Mouse (Mus musculus): Measurements from ENCODE around the gene Foxo1.
A peak's percentile ranks its signal among the peaks of the same experiment; 100 is the strongest.

The Foxo1 gene

DNA sequence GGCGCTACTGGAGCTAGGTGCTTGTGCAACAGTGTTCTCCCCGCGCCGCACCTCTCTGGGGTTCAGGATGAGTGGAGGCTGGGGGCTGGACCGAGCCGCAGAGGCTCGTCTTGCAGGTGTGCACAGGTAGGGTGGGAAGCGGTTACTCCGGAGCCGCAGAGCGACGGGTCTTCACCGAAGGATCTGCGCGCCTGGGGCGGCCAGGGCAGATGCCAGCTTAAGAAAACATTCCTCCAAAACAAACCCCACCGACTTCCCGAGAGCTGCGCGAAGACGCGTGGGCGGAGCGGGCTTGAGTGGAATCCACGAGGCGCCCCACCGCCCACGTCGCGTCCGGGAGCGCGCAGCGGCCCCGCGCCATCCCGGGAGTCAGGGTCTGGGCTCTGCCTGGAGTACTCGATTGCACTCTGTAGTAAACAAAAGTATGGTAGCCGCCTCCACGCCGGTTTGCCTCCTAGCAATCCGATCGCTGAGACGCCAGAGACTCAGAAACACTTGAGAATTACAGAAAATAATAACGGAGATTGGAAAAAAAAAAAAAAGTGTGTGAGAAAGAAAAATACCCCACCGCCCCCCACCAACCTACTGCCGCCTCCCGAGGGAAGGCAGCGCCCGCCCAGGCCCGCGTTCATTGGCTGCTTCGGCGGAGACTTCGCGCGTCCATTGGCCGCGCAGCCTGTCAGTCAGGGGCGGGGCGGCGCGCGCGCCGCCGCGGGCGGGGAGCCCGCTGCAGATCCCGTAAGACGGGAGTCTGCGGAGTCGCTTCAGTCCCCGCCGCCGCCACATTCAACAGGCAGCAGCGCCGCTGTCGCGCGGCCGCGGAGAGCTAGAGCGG lies at the start of gene Foxo1:
Foxo1 (plus strand) TSS at position 685 of the 835 bp plus-strand sequence.
- DNase-seq: peak; percentile 96

DNA sequence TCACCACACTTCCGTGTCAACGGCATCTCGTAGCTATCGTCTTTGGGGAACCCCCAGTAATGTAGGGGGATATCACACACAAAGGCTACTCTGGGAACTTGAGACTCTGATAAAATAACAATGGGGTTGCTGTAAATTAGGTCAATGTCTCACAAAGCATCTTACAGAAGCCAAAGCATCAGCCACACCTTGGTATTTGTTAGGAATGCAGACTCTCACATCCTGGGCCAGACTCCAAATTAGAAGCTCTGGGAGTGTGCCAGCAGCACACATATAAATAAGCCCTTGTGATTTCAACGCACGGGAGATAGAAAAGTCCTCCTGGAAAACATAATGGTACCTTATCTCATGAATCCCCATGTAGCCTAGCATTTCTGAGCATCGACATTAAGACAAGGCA lies 49.3 kb upstream of the Foxo1 start:
- DNase-seq: peak; percentile 34

DNA sequence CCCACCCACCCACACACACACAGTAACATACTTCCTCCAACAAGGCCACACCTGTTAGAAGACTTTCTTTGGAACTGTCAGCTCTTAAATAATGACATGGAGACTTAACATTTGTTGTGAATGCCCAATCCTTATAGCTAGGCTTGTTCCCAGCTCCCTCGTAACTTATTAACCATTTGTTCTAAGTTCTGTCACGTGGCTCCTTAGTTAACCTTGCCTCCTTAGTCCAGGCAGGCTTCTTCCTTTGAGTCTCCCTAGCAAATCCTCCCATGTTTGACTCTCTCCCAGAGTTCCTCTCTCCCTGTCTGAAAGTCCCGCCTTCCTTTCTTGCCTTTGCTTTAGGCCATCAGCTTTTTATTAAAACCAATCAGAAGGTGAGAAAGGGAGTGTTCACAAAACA lies 47.1 kb upstream of the Foxo1 start:
- DNase-seq: no peak

DNA sequence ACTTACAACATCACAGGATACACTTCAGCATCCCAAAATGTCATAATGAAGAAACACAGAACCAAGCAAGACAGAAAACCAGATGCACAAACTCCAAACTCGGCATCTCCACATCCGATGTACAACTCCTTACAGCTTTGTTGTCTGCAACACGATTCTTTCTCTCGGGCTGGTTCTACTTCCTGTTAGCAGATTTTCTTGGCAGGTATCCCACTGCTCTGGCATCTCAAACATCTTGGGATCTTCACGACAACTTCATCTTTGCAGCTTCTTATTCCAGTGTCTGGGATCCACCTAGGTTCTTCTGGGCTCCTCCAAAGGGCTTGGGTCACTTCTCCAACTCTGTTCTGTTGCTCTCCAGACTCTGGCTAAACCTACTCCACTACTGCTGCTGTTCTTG lies 46.2 kb upstream of the Foxo1 start:
- DNase-seq: peak; percentile 22

DNA sequence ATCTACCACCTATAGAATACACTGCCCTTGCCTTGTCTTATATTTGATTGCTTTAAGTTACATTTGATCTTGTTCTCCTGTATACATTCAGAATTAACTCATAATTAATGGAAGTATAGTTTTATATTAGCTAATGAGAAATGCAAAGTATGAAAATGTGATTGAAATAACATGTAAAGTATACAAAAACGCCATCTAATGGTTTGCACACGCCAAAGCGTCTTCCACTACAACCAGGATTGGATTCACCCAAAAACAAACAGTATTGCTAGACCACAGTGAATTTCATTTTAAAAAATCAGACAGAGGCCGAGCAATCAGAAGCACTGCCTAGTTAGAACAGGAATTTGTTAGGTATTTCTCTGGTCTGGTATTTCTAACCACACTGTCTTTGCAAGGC lies 31.6 kb upstream of the Foxo1 start:
- DNase-seq: no peak

DNA sequence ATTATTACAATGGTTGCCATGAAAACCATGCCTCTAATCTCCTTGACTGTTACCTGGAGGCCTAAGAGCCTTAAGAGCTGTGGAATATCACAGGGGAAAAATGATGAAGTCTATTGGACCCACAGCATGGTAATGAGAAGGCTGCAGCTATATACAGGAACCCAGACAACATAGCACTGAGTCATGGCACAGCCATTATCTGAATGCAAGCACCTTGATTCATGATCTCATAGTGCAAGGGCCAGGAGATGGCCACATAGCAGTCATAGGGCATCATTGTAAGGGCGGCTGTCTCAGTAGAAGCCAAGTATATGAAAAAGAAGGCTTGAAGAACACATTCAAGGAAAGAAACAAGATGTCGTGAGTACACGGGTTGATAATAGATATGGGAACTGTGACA lies 31.0 kb upstream of the Foxo1 start:
- no peak for DNase-seq

DNA sequence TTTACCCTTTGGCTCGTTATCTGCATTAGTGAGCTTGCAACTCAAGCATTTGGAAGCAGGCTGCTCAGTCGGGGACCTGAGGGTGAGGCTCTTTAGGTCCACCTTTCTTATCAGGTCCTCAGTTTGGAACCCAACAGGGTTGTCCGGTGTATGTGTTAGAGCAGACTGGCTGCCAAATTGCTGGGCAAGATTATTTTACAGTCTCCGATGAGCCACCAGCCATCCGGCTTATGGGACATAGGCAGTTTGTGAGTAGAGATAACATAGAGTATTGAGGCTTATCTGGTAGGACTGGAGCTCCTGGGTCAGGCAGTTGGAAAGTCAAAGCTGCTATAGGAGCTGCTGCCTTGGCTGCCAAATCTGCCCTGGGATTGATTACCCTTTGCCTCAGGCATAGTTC lies 27.1 kb upstream of the Foxo1 start:
- DNase-seq: no peak

DNA sequence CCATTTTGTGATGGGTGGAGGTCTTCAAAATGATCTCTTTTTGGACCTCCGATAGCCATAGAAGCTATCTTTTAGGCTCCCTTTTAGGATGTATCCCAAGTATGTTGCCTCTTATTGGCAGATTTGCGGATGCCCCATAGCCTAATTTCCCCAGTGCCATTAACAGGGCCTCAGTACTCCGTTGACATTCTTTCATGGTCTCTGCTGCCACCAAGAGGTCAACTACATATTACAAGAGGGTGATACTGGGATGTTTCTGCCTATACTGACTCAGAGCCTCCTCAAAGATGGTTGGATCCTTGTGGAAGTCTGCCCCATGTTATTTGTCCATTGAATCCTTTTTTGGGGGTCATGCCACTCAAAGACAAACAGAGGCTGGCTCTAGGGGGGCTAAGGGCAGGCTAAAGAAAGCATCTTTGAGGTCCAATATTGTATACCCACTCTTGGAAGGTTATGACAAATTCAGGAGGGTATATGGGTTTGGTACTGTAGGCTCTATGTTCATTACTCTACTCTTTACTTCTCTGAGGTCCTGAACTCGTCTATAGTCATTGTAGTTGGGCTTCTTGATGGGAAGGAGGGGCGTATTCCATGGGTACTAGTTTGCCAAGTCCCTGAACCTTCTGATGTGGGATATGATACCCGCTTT lies 25.6 kb upstream of the Foxo1 start:
- peak; percentile 84 for DNase-seq

DNA sequence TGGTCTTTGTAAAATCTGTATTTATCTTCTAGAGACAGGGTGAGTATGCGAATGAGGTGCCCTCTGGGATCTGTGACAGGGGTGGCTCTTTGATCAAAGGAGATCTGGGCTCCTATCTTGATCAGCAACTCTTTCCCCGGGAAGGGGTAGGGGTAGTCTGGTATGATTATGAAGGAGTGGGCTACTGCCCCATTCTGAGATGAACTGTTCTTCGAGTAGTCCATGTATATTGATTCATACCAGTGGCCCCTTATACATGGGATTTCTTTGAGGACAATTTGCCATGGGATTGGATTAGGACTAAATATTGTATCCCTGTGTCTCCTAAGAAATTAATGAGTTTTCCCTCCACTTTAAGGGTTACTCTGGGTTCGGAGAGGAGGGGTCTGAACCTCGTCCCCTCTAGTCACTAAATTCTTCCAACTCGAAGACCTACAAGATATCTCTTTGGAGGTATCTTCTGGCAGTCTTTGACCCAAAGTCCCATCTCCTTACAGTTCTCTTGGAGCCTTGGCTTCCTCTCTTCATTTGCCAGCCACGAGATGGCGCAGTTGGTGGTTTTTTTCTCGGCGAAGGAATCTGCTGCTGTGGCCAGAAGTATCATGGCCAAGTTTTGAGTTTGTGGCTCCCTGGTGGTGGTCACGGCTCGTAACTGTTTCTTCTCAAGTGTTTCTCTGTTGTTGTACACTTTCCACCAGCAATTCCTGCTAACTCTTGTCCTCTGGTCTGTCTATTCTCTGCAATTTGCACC lies 24.7 kb upstream of the Foxo1 start:
- peak; percentile 62 for DNase-seq

DNA sequence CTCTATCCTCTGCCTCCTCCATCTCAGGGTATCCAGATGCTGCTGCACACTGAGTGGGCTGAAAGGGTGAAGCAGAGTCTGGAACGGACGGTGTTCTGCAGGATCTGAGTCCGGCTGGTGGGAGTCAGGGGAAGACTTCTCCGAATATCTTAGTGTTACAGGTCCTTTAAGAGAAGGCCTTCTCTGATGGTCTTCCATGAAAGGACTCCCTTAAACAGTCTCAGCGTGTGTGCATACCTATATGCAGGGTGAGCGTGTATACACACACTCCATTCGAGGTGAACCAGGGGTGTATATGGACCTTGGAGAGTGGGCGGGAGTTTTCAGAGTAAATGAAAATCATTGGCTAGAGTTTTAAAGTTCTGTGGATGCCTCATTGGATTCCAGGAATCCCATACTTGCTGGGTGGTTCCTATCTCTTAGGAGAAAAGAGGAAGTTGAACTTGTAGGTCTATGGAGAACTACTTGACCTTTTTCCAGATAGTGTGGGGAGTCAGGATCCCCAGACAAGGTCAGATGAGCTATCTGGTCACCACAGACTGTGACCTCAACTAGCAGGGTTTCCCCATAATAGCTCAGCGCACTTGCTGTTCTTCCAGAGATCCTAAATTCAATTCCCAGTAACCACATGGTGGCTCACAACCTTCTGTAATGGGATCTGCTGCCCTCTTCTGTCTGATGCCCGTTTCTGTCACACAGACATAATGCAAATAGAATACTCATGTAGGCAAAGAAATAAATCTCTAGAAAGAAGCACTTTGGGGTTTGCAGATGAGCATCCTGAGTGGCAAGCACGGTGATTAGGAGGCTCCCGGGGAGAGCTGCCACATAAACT lies 21.9 kb upstream of the Foxo1 start:
- DNase-seq: no peak

DNA sequence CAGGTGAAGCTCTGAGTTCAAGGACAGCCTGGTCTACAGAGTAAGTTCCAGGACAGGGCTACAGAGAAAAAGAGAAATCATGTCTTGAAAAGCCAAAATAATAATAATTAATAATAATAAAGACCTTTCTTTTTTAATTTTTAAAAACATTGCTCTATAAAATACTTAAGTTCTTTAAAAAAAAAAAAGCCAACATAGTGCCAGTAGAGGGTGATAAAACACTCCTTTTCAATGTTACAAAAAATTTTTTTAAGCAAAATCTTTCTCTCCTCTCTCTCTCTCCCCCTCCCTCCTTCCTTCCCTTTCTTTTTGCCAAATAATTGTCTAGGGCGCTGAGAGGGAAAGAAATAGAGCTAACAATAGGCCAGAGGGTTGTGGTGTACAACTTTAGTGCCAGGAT lies 17.0 kb upstream of the Foxo1 start:
- DNase-seq: no peak

DNA sequence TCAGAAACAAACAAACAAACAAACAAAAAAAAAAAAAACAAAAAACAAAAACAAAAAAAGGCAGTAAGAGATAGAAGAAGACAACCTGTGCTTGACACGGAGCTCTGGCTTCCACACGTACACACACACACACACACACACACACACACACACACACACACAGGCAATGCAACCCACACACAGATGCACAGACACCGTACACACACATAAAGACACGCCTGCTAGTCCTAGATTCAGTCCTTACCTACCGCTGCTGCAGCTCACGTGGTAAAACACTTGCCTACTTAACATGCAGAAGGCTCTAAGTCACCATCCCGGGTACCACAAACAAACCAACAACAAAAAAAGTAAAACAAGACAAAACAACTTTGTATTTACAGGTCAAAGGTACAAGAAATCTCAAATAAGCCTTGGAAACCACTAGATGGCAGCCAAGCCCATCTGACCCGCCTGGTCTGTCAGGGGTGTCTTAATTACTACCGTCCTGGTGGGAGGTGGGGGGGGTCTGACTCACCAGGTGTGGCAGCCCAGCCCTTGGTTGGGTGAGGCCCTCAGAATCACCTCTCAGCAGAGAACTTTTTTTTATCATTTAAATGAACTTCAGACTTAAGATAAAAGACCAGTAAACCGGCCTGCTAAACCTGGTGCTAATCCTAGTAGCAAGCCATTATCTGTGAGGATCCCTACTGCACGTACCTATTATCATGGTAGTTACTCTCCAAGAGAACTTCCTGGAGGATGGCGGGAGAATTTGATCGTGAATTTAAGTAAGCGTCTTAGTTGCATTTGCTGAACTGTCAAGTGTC lies 14.3 kb upstream of the Foxo1 start:
- DNase-seq: peak; percentile 65

DNA sequence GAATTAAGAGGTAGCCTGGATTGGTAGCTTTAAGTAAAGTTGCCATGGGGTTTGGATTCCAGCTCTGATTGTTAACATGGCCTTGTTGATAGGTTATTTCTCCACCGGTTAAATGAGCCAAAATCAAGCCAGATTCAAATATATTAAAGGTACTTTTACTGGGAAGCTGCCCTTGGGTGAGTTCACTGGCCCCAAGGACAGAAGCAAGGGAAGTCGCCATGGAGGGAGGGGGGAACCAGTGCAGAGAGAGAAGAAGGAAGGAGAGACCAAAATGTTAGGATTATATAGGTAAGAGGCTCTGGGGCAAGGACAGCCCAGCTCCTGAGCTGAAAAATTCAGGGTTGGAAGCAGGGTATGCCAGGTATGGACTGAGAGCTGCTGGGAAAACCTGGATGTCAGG lies 13.6 kb upstream of the Foxo1 start:
- no peak for DNase-seq

DNA sequence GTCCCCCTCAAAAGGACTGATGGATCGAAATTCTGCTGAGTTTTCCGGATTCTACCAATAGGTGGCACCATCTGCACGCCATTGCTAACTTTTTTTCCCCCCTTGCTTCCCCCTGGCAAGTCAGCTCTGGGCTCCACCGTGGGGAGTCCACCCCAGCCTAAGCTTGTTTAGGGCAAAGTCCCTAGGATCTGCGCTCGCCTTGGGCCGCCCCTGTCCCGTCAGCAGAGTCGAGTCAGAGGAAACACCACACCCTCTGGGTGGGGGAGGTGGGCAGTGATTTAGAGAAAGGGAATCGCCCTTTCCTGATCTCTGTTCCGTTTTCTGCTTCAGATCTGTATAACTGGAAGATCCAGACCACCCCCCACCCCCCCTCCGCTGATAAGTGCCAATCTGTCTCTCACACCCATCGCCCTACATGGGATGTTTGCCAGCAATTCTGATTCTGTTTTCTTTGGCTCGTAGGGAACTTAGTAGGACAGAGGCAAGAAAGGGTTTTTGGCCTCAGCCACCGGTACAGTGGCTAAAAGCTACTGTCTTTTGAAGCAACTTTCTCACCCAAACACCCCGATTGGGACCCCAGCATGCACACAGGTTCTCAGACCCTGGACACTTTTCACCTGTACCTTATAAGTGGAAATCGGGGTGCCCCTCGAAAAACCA lies 10.2 kb upstream of the Foxo1 start:
- peak; percentile 77 for DNase-seq

DNA sequence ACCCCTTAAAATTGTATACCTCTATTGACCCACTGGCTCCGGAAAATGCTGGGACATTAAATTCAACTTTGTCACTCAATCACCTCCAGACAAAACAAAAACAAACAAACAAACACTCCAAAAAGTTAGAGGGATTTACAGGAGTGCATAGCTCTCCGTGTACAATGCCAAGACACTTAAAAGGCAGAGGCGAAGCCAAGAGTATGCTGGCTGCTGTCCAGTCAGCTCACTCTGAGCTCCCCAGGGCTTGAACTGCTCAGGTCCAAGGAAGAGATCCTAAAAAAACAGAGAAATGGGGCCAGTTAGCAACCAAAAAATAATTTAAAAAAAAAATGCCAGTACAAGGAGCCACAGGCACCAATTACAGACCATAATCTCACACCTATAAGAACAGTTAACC lies 9.6 kb upstream of the Foxo1 start:
- DNase-seq: peak; percentile 67

DNA sequence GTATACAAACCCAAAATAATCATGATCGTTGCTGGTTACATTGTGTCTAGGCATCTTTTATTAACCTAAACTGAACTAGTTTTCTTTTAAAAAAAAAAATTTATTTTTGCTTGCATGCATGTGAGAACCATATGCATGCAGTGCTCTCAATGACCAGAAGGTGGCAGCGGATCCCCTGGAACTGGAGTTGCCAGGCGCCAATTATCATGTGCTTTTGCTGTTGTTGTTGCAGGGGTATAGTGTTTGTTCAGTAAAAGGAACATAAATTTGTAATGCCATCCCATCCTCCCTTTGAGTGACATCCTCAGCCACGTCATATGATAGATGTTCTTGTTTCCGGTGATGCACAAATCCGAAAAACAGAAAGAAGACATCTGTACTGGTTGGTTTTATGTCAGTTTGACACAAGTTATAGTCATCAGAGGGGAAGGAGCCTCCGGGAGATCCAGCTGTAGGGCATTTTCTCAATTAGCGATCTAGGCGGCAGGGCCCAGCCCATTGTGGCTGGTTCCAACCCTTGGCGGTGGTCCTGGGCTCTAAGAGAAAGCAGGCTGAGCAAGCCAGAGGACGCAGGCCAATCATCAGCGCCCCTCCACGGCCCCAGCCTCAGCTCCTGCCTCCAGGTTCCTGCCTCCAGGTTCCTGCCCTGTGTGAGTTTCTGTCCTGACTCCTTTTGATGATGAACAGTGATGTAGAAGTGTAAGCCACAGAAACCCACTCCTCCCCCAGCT lies 5.5 kb upstream of the Foxo1 start:
- peak; percentile 92 for DNase-seq

DNA sequence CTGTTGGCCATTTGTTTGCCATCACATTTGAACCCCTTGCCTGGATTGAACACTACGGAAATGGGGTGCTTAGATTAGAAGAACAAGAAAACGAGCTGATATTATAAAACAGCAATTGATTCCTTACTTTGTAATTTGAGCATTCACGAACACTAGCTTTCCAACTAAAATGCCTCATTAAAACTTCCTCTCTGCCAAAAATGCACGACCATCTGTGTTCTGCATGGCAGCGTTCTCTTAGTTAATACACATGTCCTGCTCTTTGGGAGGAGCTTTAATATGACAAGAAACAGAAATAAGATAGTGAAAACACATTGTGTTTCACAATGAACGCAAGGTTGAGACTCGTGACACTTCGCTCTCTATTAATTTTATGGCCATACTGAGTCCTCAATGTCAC lies 3.8 kb upstream of the Foxo1 start:
- no peak for DNase-seq

DNA sequence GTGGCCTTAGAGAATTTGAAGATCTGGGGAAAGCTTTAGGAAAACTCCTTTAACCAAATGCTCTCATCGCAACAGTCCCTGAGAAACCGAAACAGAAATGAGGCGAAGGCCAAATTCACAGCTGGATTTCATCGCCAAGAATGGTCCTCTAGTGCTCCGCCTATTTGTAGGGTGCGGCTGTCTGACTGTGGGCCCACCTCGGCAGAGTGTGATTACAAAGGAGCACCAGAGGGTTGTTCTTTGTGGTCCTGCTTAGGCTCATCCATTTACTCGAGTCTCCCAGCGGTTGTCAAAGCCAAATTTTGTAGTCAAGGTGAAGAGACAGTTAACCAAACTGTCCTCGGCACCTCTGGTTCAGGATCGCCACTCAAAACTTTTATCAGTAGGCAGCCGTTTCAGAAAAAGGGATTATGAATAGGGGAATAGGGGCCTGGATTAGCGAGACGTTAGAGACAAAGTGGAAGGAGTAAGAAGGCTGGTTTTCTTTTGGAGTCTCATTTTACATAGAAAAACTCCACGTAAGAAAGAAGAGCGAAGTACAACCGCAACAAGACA lies 1.5 kb upstream of the Foxo1 start:
- peak; percentile 61 for DNase-seq

DNA sequence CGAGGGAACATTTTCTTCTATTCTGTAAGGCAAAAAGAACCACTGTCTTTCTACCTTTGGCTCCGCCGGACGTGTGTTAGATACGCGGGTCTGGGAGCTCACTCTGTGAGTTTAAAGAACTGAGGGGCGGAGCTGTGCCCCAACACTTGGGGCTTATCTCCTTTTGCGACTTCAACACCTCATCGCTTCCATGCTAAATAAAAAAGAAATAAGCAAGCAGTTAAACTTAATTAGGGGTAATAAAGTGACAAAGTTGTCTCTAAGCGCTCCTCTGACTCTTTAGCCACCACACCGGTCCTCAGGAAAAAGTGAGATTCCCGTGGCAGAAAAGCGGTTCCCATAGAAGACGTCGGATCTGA lies 864 bp upstream of the Foxo1 start:
- DNase-seq: peak; percentile 37

DNA sequence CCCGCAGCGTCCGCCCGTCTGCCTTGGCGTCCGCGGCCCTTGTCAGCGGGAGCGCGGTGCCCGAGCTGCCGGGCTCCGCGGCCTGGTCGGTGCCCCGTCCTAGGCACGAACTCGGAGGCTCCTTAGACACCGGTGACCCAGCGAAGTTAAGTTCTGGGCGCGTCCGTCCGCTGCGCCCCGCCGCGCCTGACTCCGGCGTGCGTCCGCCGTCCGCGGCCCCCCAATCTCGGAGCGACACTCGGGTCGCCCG lies 276 bp downstream of the Foxo1 start:
- DNase-seq: no peak
